Mouse (Mus musculus): ENCODE measurements around the gene Hscb. TPM values are rescaled to one million over a fixed set of nuclear protein-coding genes. Genes with fewer than 3 reads are reported as not detected.

Hscb gene
- polyA plus RNA-seq (2012; rRNA removed), result 19.3 and 24.9 TPM in 2 replicates

DNA sequence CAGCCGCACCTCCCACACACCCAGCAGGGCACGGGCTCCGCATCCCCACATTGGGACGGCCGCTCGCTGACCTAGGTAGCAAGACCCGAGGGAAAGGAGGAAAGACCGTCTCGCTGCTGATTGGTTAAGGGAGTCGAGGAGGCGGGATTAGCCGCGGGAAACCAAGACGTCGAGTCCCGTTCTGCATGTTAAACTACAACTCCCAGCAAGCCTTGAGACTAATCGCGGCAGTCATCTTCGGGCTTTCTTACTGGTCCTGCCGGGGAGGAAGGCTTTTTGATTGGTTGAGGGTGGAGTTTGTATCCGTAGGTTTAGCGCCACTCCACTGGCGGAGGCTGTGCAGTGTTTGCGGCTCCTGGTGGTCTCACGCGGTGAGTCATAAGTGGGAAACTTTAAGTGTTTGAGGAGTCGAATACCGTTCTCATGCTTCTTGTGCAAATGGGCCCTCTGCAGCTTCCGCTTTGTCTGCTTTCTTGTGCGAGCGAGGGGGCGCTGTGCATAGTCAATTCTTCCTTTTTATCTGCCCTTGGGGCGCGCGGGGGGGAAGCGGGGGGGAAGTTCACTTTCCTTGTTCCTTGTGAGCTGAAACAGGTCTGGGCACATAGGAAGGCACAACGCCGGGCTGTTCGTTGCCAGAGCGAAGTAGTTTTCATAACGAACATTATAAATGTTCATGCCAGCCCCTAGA is at the start of gene Hscb, which contains the start of gene Chek2:
Gene Hscb (minus strand): TSS at position 100 of the 688 bp plus-strand sequence.
Gene Chek2 (plus strand): TSS at position 302 of the 688 bp plus-strand sequence.

DNA sequence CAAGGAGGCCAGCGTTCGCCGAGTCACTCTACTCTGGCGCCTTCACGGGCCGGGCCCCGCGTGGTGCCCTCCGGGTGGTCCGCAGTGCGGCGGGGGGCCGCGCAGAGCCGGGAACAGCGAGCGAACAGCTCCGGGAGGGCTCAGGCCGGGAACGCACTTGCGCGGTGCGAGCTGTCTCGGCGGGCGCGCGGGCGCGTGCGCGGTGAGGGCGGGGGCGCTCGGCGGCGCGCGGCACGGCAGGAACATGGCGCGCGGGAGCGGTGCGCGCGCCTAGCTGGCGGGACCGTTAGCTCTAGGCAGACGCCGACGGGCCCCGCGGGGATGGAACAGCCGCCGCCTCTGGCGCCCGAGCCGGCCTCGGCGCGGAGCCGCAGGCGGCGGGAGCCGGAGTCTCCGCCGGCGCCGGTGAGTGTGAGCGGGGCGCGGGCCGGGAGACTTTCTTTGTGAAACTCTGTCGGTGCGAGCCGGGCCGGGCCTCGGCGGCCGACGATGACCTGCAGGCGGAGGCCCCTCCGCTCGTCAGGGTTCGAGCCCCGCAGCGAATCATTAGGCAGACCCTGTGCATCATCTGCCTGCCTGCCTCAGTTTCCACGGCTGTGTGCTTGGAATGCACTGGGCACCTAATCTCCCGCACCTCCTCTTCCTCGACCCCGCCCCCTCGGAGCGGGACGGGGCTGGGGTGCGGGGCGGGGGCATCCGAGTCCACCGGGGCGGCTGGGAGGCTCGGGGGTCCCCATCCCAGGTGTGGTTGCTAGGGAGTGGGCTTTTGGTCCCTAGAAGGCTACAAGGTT is 40.2 kb upstream of the Hscb start, which contains the start of gene Ttc28:
Gene Ttc28 (plus strand): TSS at position 220 of the 791 bp plus-strand sequence.

GRCm38 (mm10) chr5:110809667-110810325 is 29.8 kb downstream of the Hscb start, which contains the start of gene Ulk1:
TSS of gene Ulk1 (minus strand) at chr5:110810097.

GRCm38 (mm10) chr5:110779998-110780760 is 59.4 kb downstream of the Hscb start, which contains the start of gene Pus1:
TSS of gene Pus1 (minus strand) at chr5:110780659.

Other genes starting within 250 kb of the Hscb start
- 47.8 and 56.4 TPM in 2 replicates for gene Noc4l, start 186.4 kb downstream of the Hscb start, polyA plus RNA-seq (2012; rRNA removed)
- gene Ddx51, start 186.3 kb downstream of the Hscb start, polyA plus RNA-seq (2012; rRNA removed), result 9.7 and 12.4 TPM in 2 replicates
- gene Ep400, start 69.1 kb downstream of the Hscb start, polyA plus RNA-seq (2012; rRNA removed), result 44.8 and 64.9 TPM in 2 replicates
- gene Pus1, start 59.1 kb downstream of the Hscb start, polyA plus RNA-seq (2012; rRNA removed), result 22.3 and 22.5 TPM in 2 replicates
- 41.9 and 43.3 TPM in 2 replicates for gene Ulk1, start 29.7 kb downstream of the Hscb start, polyA plus RNA-seq (2012; rRNA removed)
- 7.1 and 9.2 TPM in 2 replicates for gene Chek2, start 202 bp upstream of the Hscb start, polyA plus RNA-seq (2012; rRNA removed)
- gene Ttc28, start 40.0 kb upstream of the Hscb start, polyA plus RNA-seq (2012; rRNA removed), result 3.1 and 4.3 TPM in 2 replicates